Mouse (Mus musculus) adrenal gland, postnatal 36 days (tissue): ENCODE measurements at regions not wholly inside any gene's neighbourhood (a gene's known extent, or its start where the extent isn't known, plus 50 kb on each side); places are given as distances from the start of the nearest gene placed in this dataset.
A peak's percentile ranks its signal among the peaks of the same experiment; 100 is the strongest.
"Not testable (repeated sequence)": the region's sequence is repeated elsewhere in the genome, so short reads cannot be mapped to it uniquely, and the experiment has no call there.

ENCODE experiments used
- DNase-seq, 2 experiments: peaks; one replicate each; pipeline ENCODE4 v3.0.0; 2021; ENCODE audit warnings: mixed read lengths in 1 of 2

DNA sequence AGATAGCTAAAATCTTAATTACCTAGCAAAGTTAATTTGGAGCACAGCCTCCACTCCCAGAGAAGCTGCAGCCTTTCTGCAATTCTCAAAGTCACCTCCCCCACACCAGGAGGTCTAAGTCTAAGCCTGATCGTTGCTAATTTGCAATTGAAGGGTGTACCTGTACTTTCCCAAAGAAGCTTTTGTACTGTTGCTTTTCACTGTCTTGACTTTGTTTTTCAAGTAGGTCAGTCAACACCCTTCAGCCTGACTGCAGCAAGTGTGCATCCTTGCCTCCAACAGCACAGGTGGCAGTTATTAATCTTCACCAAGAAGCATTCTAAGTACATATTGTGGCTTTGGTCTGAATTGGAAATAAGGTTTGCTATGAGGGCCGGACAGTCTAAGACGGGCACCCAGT is 91.7 kb upstream of the Slc22a30 start:
- DNase-seq, result not testable (repeated sequence)

DNA sequence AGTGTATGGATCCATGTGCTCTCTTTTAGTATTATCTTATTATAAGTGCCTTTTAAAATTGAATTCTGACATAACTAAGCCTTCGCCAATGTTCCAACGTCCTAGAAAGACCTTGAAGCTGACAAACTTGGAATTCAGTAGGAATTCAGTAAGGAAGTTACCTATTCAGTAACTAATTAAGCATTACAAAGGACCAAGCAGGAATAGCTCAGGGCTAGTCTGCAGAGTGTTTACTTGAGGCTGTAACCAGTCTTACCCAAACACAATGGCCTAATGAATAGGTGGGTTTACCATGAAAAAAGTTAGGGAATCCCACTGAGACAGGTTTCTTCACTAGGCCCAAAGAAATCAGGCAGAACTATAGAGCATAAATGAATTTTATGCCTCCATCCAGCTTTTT is 92.6 kb upstream of the Slc22a30 start:
- DNase-seq, result not testable (repeated sequence)

DNA sequence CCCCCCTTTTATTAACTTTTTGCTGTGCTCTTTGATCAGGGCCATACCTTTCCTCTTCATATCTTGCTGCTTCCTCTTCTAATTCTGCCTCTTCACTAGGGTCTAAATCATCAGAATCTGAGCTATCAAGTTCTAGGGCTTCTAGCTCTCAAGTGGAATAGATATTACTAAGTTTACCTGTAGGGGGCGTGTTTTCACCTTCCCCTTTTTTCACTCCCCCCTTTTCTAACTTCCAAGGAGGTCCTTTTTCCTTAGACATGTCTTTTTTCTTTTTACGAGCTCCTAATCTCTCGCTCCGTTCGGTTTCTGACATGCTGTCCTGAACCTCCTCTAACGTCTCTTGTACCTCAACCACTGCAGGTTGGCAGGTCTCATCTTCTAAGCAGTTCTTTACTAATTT is 73.3 kb upstream of the Slc22a8 start:
- DNase-seq, result not testable (repeated sequence)

DNA sequence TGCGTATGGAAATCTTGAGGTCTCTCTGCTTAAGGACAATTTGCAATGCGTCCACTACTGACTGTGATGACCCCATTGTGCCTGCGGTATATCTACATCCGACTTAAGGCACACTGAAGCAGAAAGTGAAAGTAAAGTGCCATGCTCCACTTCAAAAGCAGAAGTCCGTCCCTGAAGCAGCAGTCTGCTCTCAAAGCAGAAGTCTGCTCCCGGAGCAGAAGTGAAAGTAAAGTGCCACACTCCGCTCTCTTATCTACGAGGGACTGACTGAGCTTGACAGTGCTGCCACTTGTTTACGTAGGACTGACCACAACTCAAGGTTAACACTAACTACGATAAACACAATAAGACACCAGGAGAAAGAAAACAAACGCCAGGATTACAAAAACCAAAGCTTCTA is 72.8 kb upstream of the Slc22a8 start:
- DNase-seq, result peak; percentile 47 to 50

DNA sequence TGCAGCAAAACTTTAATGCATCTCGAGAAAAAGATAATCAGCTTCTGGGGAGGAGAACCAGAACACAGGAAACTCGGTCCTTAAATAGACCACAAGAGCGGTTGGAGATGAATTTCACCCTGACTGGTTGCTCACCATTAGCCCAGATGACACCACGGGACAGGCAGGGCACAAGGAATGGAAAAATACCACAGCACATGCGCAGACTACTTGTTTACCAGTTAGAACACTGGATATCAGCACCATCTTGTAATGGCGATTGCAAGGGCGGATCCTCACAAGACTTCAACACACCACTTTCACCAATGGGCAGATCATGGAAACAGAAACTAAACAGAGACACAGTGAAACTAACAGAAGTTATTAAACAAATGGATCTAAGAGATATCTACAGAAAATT is 72.1 kb upstream of the Slc22a8 start:
- peak; percentile 9 to 28 for DNase-seq

DNA sequence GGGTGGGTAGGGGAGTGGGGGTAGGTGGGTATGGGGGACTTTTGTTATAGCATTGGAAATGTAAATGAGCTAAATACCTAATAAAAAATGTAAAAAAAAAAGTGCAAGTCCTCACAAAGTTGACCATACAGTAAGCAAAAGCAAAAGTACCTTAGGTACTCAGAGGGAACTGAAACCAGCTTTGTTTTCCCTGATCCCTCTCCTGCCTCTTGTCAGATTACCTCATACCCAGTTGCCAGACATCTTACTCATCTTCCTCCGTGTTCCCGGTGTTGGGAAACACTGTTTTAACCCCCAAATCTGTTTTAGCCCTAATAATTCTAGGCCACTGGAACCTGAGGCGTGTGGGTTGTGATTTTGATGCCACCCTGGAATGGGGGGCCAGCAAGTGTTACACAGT is 56.5 kb upstream of the Slc22a8 start:
- DNase-seq, result no peak

DNA sequence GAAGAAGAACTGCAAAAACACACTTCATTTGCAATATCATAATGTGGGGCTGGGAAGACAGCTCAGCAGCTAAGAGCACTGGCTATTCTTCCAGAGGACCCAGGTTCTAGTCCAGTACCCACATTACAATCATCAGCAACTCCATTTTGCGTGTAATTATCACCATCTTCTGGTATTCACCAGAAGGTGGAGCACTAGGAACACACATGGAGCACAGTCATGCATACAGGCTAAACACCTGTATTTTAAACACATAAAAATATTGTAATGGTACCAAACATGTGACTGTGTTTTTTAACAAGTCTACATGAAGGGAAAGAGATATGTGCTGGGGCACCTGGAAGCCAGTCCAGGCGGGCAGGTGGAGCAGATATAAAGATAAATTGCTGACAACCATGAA is 55.0 kb upstream of the Slc22a8 start:
- no peak for DNase-seq
